Mouse (Mus musculus) kidney, embryonic 15.5 days (tissue): ENCODE results near the gene Snx29. TPM values are rescaled to one million over a fixed set of nuclear protein-coding genes. Genes with fewer than 3 reads are reported as not detected.

Source experiments
- ATAC-seq: fragments of 200-750 bp; cut with Nextera tagmentation; replicated peaks from 2 replicates; pipeline ENCODE4 v1.8.0; 2017; ENCODE audit warnings: moderate TSS enrichment; ENCODE audit not compliant: low FRiP score
- H3K27ac ChIP-seq: fragments of 300-500 bp; sonication (generic); 2 replicates; pipeline ENCODE4 v1.5.1; 2015; ENCODE audit warnings: mild to moderate bottlenecking, inconsistent platforms
- H3K27me3 ChIP-seq: fragments of 300-500 bp; sonication (generic); 2 replicates; pipeline ENCODE4 v1.6.1; 2015; ENCODE audit warnings: inconsistent platforms
- H3K36me3 ChIP-seq: fragments of 300-500 bp; sonication (generic); 2 replicates; pipeline ENCODE4 v1.6.1; 2015; ENCODE audit warnings: inconsistent platforms
- H3K4me1 ChIP-seq: fragments of 300-500 bp; sonication (generic); 2 replicates; pipeline ENCODE4 v1.6.1; 2015; ENCODE audit warnings: inconsistent platforms
- H3K4me2 ChIP-seq: fragments of 300-500 bp; sonication (generic); 2 replicates; pipeline ENCODE4 v1.6.1; 2015; ENCODE audit warnings: moderate library complexity, mild to moderate bottlenecking, inconsistent platforms
- H3K4me3 ChIP-seq: fragments of 300-500 bp; sonication (generic); replicated peaks from 2 replicates; pipeline ENCODE4 v1.5.1; 2015; ENCODE audit warnings: mild to moderate bottlenecking, inconsistent platforms
- H3K9ac ChIP-seq: fragments of 300-500 bp; sonication (generic); 2 replicates; pipeline ENCODE4 v1.6.1; 2015; ENCODE audit warnings: mild to moderate bottlenecking, inconsistent platforms
- H3K9me3 ChIP-seq: fragments of 300-500 bp; sonication (generic); replicated peaks from 2 replicates; pipeline ENCODE4 v1.6.1; 2016; ENCODE audit warnings: inconsistent platforms
- WGBS: fragments of 180-500 bp; shearing (Covaris S2); methylation state at CpG from one replicate; pipeline ENCODE4 v1.1.7; 2015; ENCODE audit warnings: mixed read lengths; 5-methylcytosine and 5-hydroxymethylcytosine counted together
- polyA plus RNA-seq: library from polyadenylated mRNA; unstranded; fragments of >200 nt; fragmentation: Nextera tagmentation; extraction: Ambion mirVana; gene quantifications from 2 replicates; pipeline ENCODE4 v1.2.1, GENCODE M21; 2015

Snx29 gene
- polyA plus RNA-seq, 1 experiment from 2014 or later: 19.8 TPM

DNA sequence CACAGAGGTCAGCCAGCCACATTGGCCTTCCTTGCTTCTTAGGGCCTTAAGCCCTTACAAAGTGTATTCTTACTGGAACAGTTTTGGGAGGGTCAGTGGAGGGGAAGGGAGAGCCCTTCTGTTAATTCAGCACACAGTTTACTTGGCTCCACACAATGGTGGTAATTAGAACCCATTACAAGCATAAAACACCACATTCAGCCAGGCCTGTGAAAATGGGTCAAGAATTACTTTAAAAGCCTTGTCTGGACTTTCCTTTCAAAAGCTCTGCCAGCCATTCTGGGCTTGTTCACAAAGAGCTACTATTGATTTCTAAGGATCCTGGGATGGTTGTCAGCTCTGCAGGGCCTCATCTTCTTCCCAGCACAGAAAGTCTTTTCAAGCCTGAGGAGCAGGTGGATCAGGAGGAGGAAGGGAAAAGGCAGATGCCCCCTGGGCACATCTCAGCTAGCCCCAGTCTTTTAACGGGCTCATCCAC is 303.3 kb downstream of the Snx29 start:
- H3K27me3 ChIP-seq: no peaks in the 10 kb centered on the region
- WGBS: 86% methylated on average over 1 of the region's 1 CpGs
- H3K9ac ChIP-seq: no peak overlapping the region
- no peak overlapping the region for H3K27ac ChIP-seq
- H3K4me2 ChIP-seq: no peak overlapping the region
- H3K4me1 ChIP-seq: peaks cover 9% of the 10 kb centered on the region
- no peaks in the 10 kb centered on the region for H3K9me3 ChIP-seq
- H3K4me3 ChIP-seq: no peak overlapping the region
- ATAC-seq: no peak
- H3K36me3 ChIP-seq: no peaks in the 10 kb centered on the region

DNA sequence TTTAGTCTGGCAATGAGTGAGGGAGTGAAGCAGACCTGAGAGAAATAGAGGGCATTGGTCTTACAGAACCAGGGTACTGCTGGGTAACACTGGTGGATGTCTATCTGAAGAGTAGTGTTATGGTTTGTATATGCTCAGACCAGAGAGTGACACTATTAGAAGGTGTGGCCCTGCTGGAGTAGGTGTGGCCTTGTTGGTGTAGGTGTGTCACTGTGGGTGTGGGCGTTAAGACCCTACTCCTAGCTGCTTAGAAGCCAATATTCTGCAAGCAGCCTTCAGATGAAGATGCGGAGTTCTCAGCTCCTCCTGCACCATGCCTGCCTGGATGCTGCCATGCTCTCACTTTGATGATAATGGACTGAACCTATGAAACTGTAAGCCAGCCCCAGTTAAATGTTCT is 303.9 kb downstream of the Snx29 start:
- 77% methylated on average over 2 of the region's 2 CpGs for WGBS
- ATAC-seq: no peak

DNA sequence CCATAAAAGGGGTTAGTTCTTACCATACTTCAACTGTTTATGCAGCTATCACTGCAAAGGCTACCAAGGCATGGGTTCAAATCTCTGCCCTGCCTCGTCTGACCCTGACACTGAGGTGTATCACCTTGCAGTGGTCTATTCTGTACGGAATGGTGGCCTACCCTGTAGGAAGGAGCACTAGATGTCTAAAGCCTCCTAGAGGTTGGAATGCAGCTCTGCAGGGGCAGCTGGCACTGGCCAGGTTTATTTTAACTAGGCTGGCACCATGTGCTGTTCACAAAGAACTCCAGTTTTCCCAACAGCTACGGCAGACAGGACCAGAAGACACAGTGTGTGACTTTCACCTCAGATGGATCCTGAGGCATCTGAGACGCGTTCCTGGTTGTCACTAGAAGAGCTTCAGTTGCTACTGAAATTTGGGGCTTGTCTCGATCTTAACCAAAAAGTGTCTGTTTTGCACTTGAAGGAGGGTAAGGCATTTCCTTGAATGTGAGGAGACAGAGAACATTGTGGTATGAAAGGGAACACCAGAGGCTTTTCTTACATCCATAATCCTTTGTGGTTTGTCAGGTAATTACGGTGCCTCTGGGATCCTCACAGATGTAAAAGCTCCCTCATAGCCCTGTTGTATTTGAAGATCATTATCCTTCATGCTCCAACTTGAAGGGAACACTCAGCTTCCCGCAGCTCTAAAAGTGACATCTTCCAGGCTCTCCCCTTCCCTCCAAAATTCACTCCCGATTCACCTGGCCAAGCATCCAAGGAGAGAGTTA is 305.3 kb downstream of the Snx29 start:
- Histone ChIP-seq H3K4me3 (no peak overlapping the region), H3K27me3 (no peaks in the 10 kb centered on the region), H3K4me2 (no peak overlapping the region), H3K36me3 (no peaks in the 10 kb centered on the region), H3K9me3 (no peaks in the 10 kb centered on the region), H3K27ac (no peak overlapping the region), H3K4me1 (peaks cover 9% of the 10 kb centered on the region), H3K9ac (no peak overlapping the region)
- WGBS: 81% methylated on average over 9 of the region's 9 CpGs
- ATAC-seq: no peak

More for the DNA sequence above, 303.9 kb downstream of the Snx29 start:
- Histone ChIP-seq H3K4me1 (peaks cover 9% of the 10 kb centered on the region), H3K27ac (no peak overlapping the region), H3K4me2 (no peak overlapping the region), H3K9ac (no peak overlapping the region), H3K36me3 (no peaks in the 10 kb centered on the region), H3K27me3 (no peaks in the 10 kb centered on the region), H3K4me3 (no peak overlapping the region), H3K9me3 (no peaks in the 10 kb centered on the region)

DNA sequence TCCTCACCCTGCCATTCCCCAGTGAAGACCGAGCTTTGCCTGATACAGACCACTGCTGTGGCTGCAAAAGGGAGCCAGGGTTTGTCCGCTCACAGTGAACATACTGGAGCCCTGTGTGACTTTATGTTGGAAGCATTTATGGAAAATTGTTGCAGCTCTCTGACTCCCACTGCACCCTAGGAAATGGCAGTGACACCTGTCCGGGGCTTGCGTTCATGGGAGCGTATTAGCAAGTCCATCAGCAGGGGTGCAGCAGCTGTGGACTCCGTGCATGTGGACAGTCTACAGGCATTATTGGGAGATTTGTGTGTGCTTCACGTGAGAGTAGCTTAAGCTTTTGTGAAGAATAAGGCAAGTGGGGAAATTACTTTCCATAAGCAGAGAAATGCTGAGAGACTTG is 307.0 kb downstream of the Snx29 start:
- WGBS: 85% methylated on average over 7 of the region's 7 CpGs
- no peak for ATAC-seq

DNA sequence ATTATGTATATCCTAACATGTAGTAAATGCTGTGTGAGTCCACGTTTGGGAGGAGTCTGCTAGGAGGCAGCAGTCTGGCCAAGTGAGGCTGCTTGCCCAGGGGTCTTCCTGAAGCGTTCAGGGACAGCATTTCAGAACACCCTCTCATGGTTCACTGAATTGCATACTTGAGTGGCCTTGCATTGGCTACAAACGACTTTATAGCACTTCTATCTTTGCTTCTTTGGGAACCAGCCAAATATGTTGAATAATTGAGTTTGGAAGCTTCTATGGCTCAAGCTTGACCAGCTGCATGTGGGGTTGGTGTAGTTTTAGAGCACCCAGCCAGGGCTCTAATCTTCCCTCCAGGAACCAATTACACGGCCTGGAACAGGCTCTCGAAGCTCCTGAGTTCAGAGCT is 307.8 kb downstream of the Snx29 start:
- WGBS: 38% methylated on average over 5 of the region's 5 CpGs
- Histone ChIP-seq H3K9me3 (no peaks in the 10 kb centered on the region), H3K9ac (no peak overlapping the region), H3K27me3 (no peaks in the 10 kb centered on the region), H3K36me3 (no peaks in the 10 kb centered on the region), H3K4me2 (no peak overlapping the region), H3K27ac (peak overlapping the region; percentile 3; the same call in 1 of the 2 replicates), H3K4me1 (peaks cover 7% of the 10 kb centered on the region), H3K4me3 (no peak overlapping the region)
- no peak for ATAC-seq

More for the DNA sequence above, 307.0 kb downstream of the Snx29 start:
- H3K9ac ChIP-seq: no peak overlapping the region
- no peaks in the 10 kb centered on the region for H3K9me3 ChIP-seq
- no peaks in the 10 kb centered on the region for H3K36me3 ChIP-seq
- no peak overlapping the region for H3K4me3 ChIP-seq
- H3K27ac ChIP-seq: no peak overlapping the region
- H3K4me2 ChIP-seq: no peak overlapping the region
- H3K4me1 ChIP-seq: peaks cover 8% of the 10 kb centered on the region
- no peaks in the 10 kb centered on the region for H3K27me3 ChIP-seq

DNA sequence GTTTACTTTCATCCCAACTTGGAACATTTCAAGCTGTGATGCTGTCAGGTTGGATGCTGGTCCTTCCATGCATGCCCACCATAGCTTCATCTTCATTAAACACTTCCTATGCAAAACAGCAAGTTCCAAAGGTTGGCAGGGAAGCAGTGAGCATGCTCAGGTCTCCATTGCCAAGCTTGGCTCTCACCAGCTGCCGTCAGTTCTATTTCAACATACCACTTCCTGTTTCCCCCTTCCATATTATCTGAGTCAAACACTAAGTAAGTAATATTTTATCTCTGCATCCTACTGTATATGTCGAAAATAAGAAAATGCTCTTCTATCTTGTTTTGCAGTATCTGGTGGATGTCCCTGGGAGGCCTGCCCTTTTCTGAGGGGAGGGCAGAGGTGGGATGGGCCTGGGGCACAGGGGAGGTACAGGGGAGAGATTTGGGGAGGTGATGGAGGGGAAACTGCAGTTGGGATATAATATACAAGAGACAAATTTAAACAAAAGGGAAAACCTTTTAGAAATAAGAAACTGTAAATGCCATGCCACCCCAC is 309.6 kb downstream of the Snx29 start:
- no peak overlapping the region for H3K9ac ChIP-seq
- WGBS: 70% methylated on average over 2 of the region's 2 CpGs
- ATAC-seq: no peak
- no peak overlapping the region for H3K27ac ChIP-seq
- no peak overlapping the region for H3K4me2 ChIP-seq
- H3K36me3 ChIP-seq: no peaks in the 10 kb centered on the region
- peaks cover 13% of the 10 kb centered on the region for H3K4me1 ChIP-seq
- H3K4me3 ChIP-seq: no peak overlapping the region
- H3K27me3 ChIP-seq: no peaks in the 10 kb centered on the region
- H3K9me3 ChIP-seq: no peaks in the 10 kb centered on the region

DNA sequence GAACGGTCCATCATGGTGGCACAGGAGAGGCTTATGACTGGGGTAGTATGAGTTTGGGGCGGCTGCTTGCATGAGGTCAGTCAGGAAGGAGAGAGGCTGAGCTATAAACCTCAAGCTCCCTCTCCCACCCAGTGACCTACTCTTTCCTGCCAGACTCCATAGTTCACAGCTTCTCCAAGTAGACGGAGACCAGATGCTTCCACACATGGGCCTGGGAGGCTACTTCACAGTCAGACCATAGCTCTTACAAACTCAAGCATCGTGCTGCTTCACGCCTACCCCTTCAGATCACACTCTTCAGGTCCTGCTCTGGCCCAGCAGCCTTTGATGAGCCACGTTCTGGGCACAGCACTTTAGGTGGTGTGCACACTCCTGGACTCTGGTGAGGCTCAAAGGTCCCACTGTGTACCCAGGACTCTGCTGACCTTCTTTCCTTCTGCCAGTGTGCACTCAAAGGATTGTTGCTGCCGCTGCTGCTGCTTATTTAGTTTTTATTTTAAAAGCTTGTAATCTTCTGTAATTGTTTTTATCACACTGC is 313.6 kb downstream of the Snx29 start:
- 0 out of 2 replicates have a peak, but pooled peaks have one; percentile 40 for ATAC-seq
- H3K9ac ChIP-seq: no peak overlapping the region
- H3K27me3 ChIP-seq: no peaks in the 10 kb centered on the region
- H3K27ac ChIP-seq: no peak overlapping the region
- H3K9me3 ChIP-seq: no peaks in the 10 kb centered on the region
- peaks cover 8% of the 10 kb centered on the region; the same call in 1 of the 2 replicates for H3K4me1 ChIP-seq
- H3K4me2 ChIP-seq: no peak overlapping the region
- WGBS: 50% methylated on average over 7 of the region's 7 CpGs
- H3K4me3 ChIP-seq: no peak overlapping the region
- no peaks in the 10 kb centered on the region for H3K36me3 ChIP-seq

DNA sequence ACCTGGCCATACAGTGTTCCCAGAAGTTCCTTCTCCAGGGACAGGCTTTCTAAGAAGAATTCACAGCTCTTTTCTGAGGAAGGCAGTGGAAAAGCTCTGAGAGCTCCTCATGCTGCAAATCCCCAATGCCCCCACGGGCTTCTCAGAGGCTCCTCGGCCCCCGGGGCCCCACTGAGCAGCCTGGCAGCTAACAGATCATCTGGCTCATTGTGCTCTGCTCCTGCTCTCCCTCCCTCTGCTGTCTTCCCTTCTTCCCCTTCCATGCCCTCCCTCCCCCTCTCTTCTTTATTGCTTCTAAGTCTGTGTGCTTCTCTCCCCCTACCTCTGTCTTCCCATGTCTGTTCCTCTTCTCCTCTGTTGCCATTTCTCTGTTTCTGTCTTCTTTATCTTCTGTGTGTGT is 314.2 kb downstream of the Snx29 start:
- Histone ChIP-seq H3K9me3 (no peaks in the 10 kb centered on the region), H3K36me3 (no peaks in the 10 kb centered on the region), H3K27ac (no peak overlapping the region), H3K4me3 (no peak overlapping the region), H3K4me1 (peaks cover 8% of the 10 kb centered on the region; the same call in 1 of the 2 replicates), H3K4me2 (no peak overlapping the region), H3K27me3 (no peaks in the 10 kb centered on the region), H3K9ac (no peak overlapping the region)
- ATAC-seq: no peak
- WGBS: 0% methylated on average over 3 of the region's 3 CpGs

DNA sequence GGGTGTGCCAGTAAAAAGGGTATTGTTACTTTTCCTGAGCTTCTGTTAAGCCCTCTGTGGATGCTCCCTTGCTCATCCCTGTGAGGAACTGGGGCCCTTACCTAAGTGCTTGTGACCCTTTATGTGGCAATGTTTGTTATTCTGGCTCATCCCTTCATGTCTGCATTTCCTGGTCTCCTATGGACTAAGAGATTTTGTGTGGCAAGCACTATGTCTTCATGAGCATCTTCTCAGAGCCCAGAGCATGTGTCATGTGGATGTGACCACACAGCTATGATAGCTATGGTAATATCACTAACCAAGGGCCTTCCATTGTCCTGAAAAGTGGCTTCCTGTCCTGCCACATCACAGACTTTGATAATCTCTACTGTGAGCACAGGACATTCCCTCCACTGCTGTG is 315.1 kb downstream of the Snx29 start:
- peaks cover 10% of the 10 kb centered on the region; the same call in 1 of the 2 replicates for H3K4me1 ChIP-seq
- no peak overlapping the region for H3K4me3 ChIP-seq
- no peak overlapping the region for H3K9ac ChIP-seq
- H3K36me3 ChIP-seq: no peaks in the 10 kb centered on the region
- no peaks in the 10 kb centered on the region for H3K9me3 ChIP-seq
- H3K27ac ChIP-seq: no peak overlapping the region
- no peaks in the 10 kb centered on the region for H3K27me3 ChIP-seq
- no peak overlapping the region for H3K4me2 ChIP-seq
- no peak for ATAC-seq

DNA sequence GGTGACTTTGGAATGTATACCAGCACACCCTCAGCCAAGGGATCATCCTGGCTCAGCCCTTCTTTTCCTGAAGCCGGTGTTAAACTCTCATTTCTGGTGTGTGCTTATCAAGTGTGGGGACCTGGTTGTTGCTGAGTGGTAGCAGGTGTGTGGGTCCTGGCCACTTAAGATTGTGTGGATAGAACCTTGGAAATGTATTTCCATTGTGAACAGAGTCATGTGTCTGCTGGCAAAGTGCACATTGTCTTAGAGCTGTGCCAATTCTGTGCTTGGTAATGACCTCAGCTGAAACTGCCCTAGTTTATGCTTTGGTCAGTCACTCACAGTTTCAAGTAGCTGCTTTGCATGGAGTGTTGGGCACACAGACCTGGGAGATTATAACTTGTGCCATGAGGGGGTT is 316.0 kb downstream of the Snx29 start:
- no peaks in the 10 kb centered on the region for H3K36me3 ChIP-seq
- H3K4me3 ChIP-seq: no peak overlapping the region
- WGBS: 80% methylated on average over 1 of the region's 1 CpGs
- no peak for ATAC-seq
- peaks cover 16% of the 10 kb centered on the region for H3K4me1 ChIP-seq
- no peak overlapping the region for H3K4me2 ChIP-seq
- H3K27ac ChIP-seq: no peak overlapping the region
- H3K27me3 ChIP-seq: no peaks in the 10 kb centered on the region
- no peaks in the 10 kb centered on the region for H3K9me3 ChIP-seq
- no peak overlapping the region for H3K9ac ChIP-seq

DNA sequence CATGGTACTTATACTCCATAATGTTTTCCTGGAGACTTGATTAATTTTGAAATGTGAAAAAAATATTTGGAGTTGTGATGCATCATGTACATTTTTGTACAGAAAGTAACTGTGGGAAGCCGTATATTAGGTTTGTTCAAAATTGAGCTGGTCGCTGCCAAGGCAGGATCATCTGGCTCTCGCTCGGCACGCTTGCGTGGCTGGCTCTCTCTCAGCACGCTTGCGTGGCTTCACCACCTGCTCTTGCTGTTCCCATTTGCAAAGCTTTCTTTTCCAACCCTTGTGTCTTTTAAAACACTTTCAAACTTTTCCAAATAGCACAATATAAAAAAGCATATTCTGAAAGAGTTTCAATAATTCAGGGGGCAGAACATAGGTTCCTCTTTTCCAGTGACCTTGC is 317.2 kb downstream of the Snx29 start:
- H3K4me2 ChIP-seq: no peak overlapping the region
- no peak overlapping the region for H3K27ac ChIP-seq
- H3K4me1 ChIP-seq: peaks cover 16% of the 10 kb centered on the region
- 94% methylated on average over 8 of the region's 8 CpGs for WGBS
- no peaks in the 10 kb centered on the region for H3K27me3 ChIP-seq
- H3K9ac ChIP-seq: no peak overlapping the region
- H3K36me3 ChIP-seq: no peaks in the 10 kb centered on the region
- ATAC-seq: no peak
- no peak overlapping the region for H3K4me3 ChIP-seq
- H3K9me3 ChIP-seq: no peaks in the 10 kb centered on the region

DNA sequence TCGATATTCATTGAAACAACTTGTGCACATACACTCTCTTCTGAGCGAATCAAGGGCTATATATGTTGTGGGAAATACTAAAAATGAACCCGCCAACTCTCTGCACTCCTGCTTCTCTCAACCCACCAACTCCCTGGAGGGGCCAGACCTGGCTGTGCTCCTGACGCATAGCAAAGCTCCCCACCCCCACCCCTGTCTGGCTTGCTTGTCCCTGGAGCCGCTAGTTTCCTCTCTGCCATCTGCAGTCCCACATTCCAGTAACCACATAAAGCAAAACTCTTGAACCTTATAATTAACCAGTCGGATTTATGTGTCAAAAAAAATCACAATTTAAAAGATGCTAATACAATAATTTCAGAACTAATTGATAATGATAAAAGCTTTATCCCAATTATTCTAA is 320.9 kb downstream of the Snx29 start:
- Histone ChIP-seq H3K27ac (no peak overlapping the region), H3K9ac (no peak overlapping the region), H3K27me3 (no peaks in the 10 kb centered on the region), H3K4me2 (no peak overlapping the region), H3K4me1 (peaks cover 8% of the 10 kb centered on the region; the same call in 1 of the 2 replicates), H3K4me3 (no peak overlapping the region), H3K36me3 (no peaks in the 10 kb centered on the region), H3K9me3 (no peaks in the 10 kb centered on the region)
- ATAC-seq: no peak
- WGBS: 63% methylated on average over 6 of the region's 6 CpGs
